Mouse (Mus musculus) testis, adult 2 months (tissue): ENCODE measurements around the gene Wdr46. TPM values are rescaled to one million over a fixed set of nuclear protein-coding genes. Genes with fewer than 3 reads are reported as not detected.
"Not testable (repeated sequence)": the region's sequence is repeated elsewhere in the genome, so short reads cannot be mapped to it uniquely, and the experiment has no call there.

Source experiments
- H3K27ac ChIP-seq: fragments of 200-500 bp; 2 replicates; pipeline ENCODE4 v1.5.1; 2012; ENCODE audit warnings: low read depth, low read length; ENCODE audit not compliant: control insufficient read depth, insufficient read depth
- H3K27me3 ChIP-seq: fragments of 200-500 bp; 2 replicates; pipeline ENCODE4 v1.6.1; 2012; ENCODE audit warnings: mild to moderate bottlenecking, low read length, moderate library complexity; ENCODE audit not compliant: control insufficient read depth, insufficient read depth
- H3K36me3 ChIP-seq: fragments of 200-500 bp; 2 replicates; pipeline ENCODE4 v1.6.1; 2012; ENCODE audit warnings: mild to moderate bottlenecking, low read length; ENCODE audit not compliant: control insufficient read depth, insufficient read depth
- H3K4me1 ChIP-seq: fragments of 200-500 bp; 2 replicates; pipeline ENCODE4 v1.6.1; 2012; ENCODE audit warnings: low read length; ENCODE audit not compliant: control insufficient read depth, insufficient read depth
- H3K4me3 ChIP-seq: fragments of 200-500 bp; 2 replicates; pipeline ENCODE4 v1.5.1; 2012; ENCODE audit warnings: low read depth, mild to moderate bottlenecking, low read length, moderate library complexity, mixed read lengths; ENCODE audit not compliant: control insufficient read depth
- CTCF ChIP-seq: fragments of 200-500 bp; IDR thresholded peaks from 2 replicates; pipeline ENCODE4 v1.5.1; 2012; ENCODE audit warnings: low read depth, mild to moderate bottlenecking, inconsistent platforms, low read length, moderate library complexity; ENCODE audit not compliant: control insufficient read depth, insufficient read depth, insufficient replicate concordance
- POLR2A ChIP-seq: fragments of 200-500 bp; IDR thresholded peaks from 2 replicates; pipeline ENCODE4 v1.6.1; 2012; ENCODE audit warnings: low read depth, mild to moderate bottlenecking, inconsistent platforms, low read length, moderate library complexity; ENCODE audit not compliant: control insufficient read depth
- polyA plus RNA-seq: library from polyadenylated mRNA; depleted of rRNA; stranded (reverse); fragments of >200 nt; gene quantifications from 2 replicates; pipeline ENCODE4 v1.2.3, GENCODE M21; 2012

Wdr46 gene
- polyA plus RNA-seq, 1 experiment, result 25.4 TPM

- H3K4me3 ChIP-seq, result no peak overlapping the region
- TF ChIP-seq CTCF, result no peak
- TF ChIP-seq POLR2A, result no peak
- H3K4me1 ChIP-seq, result peaks cover 14% of the 10 kb centered on the region
- H3K27me3 ChIP-seq, result no peaks in the 10 kb centered on the region
- H3K36me3 ChIP-seq, result no peaks in the 10 kb centered on the region
- H3K27ac ChIP-seq, result peak overlapping the region; percentile 45; the same call in 1 of the 2 replicates
These were observed 40.0 kb upstream of the Wdr46 start for GRCm38 (mm10) chr17:33900281-33900988.

- Histone ChIP-seq H3K27ac (peak overlapping the region; percentile 54; the same call in 1 of the 2 replicates), H3K4me3 (no peak overlapping the region), H3K27me3 (no peaks in the 10 kb centered on the region), H3K4me1 (peaks cover 14% of the 10 kb centered on the region), H3K36me3 (no peaks in the 10 kb centered on the region)
- TF ChIP-seq POLR2A (no peak), CTCF (no peak)
These were observed 39.5 kb upstream of the Wdr46 start for GRCm38 (mm10) chr17:33900989-33901314.

GRCm38 (mm10) chr17:33901653-33902052 lies 38.8 kb upstream of the Wdr46 start:
- H3K27me3 ChIP-seq, result no peaks in the 10 kb centered on the region
- no peak overlapping the region for H3K4me3 ChIP-seq
- H3K36me3 ChIP-seq, result no peaks in the 10 kb centered on the region
- TF ChIP-seq CTCF (no peak), POLR2A (no peak)
- H3K27ac ChIP-seq, result no peak overlapping the region; the same call in 1 of the 2 replicates
- H3K4me1 ChIP-seq, result peaks cover 14% of the 10 kb centered on the region

- TF ChIP-seq POLR2A (no peak), CTCF (no peak)
- peaks cover 14% of the 10 kb centered on the region for H3K4me1 ChIP-seq
- H3K4me3 ChIP-seq, result no peak overlapping the region
- H3K27me3 ChIP-seq, result no peaks in the 10 kb centered on the region
- no peaks in the 10 kb centered on the region for H3K36me3 ChIP-seq
- no peak overlapping the region for H3K27ac ChIP-seq
These were observed 38.4 kb upstream of the Wdr46 start for GRCm38 (mm10) chr17:33902079-33902478.

- no peak overlapping the region for H3K27ac ChIP-seq
- H3K4me3 ChIP-seq, result no peak overlapping the region
- no peaks in the 10 kb centered on the region for H3K27me3 ChIP-seq
- H3K36me3 ChIP-seq, result no peaks in the 10 kb centered on the region
- peaks cover 14% of the 10 kb centered on the region for H3K4me1 ChIP-seq
- no peak for TF ChIP-seq POLR2A
- TF ChIP-seq CTCF, result no peak
These were observed 38.0 kb upstream of the Wdr46 start for GRCm38 (mm10) chr17:33902491-33902890.

GRCm38 (mm10) chr17:33903911-33904651 lies 36.4 kb upstream of the Wdr46 start:
- not testable (repeated sequence) for H3K27me3 ChIP-seq, H3K4me3 ChIP-seq, H3K36me3 ChIP-seq, H3K27ac ChIP-seq
- peaks cover 19% of the 10 kb centered on the region for H3K4me1 ChIP-seq

- H3K27ac ChIP-seq, H3K36me3 ChIP-seq, H3K27me3 ChIP-seq, H3K4me3 ChIP-seq: not testable (repeated sequence)
- H3K4me1 ChIP-seq, result peaks cover 14% of the 10 kb centered on the region
These were observed 35.6 kb upstream of the Wdr46 start, which contains the start of gene Platr17 for GRCm38 (mm10) chr17:33904835-33905234. Gene Platr17, plus strand, starts transcription at chr17:33905135.
